Mouse (Mus musculus): ENCODE measurements around the gene Rell1.
"Not testable (repeated sequence)": the region's sequence is repeated elsewhere in the genome, so short reads cannot be mapped to it uniquely, and the experiment has no call there.

Rell1 gene

DNA sequence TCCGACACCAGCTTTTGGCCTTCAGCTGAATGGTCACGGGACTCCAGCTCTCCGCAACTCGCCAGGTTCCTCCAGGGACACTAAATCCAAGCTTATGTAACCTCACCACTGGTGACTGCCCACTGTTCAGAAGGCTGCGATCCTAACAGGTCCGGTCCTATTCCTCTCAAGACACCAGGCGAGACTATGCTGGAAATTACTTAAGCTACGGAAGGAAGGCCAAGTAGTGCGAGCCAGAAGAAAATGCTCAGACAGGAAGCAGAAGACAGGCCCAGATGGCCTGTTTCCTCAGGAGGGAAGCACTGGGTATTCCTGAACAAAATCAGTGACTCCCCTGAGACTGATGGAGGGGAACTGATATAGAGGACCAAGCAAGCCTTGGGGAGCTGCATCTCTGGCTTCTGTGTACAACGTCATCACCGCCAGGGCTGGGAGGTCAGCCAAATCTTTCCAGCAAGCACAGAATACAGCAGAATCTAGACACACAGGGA lies 17.2 kb downstream of the Rell1 start:
- DNase-seq = peak; percentile 99

DNA sequence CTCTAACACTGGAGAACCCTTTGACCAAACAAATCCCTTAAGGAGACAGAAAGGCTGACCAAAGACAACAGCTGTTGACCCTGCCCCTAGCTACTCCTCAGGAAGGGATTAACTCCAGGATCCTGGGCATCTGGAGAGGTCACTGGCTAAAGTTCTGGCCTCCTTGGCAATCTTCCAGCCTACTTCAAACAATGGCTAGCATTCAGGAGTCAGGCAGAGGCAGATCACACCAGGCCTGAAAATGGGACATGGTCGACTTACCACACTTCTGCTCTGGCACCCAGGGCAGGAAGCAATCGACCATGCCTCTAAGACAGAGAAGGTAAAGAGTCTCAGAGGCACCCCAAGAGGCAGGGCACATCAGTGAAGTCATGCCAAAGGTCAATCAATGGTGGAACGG lies 19.5 kb downstream of the Rell1 start:
- peak; percentile 93 for DNase-seq

- no peak for DNase-seq
These were observed 21.2 kb downstream of the Rell1 start for GRCm38 (mm10) chr5:63947526-63947925.

- no peak for DNase-seq
These were observed 25.4 kb downstream of the Rell1 start for GRCm38 (mm10) chr5:63943291-63943690.

DNA sequence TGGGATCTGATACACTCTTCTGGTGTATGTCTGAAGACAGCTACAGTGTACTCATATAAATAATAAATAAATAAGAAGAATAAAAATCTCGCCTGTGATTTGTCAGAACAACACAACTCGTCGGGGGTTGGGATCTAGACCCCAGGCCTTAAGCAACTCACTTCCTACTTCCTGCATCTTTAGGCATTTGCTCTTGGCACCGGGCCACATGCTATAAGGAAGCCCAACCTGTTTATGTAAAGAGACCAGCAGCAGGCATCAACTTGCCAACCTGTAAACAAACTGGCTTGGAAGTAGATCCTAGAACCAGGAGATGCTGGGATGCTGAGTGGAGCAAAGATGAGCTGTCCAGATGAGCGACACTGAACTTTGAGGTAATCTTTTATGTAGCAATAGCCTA lies 26.8 kb downstream of the Rell1 start:
- DNase-seq = no peak

DNA sequence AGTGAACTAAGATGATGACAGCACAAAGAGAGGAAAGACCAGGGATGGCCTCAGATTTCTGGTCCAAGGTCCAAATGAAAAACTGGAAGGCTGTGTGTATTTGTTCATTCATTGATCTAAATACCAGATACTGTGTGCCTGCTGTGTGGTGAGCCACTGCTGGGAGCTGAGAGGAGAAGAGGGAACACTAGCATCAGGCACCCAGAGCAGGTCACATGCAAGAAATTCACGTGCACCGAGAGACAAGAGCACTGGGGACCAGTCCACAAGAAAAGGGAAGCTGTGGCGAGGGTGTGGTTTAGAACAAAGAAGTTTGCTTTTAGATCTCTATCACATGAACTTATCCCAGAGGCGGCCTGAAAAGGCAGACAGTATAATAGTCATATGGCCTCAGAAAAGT lies 30.1 kb downstream of the Rell1 start:
- DNase-seq = peak; percentile 98

DNA sequence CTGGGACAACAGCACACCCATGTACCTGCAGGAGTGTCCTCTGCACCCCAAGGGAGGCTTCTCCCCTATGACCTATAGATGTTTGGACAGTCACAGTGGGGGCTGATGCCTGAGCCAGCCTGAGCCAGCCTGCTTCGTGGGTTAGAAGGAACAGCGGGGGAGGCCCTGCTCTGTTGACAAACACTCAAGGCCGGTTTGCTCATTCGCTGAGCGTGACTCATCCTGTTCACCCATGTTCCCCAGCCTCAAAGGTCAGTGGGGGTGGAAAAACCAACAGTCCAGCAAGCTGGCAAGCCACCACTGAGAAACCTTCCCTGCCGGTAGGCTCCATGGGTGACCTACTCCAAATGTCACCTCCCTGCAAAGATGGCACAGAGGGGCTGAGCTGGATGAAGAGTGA lies 32.0 kb downstream of the Rell1 start:
- DNase-seq = no peak

DNA sequence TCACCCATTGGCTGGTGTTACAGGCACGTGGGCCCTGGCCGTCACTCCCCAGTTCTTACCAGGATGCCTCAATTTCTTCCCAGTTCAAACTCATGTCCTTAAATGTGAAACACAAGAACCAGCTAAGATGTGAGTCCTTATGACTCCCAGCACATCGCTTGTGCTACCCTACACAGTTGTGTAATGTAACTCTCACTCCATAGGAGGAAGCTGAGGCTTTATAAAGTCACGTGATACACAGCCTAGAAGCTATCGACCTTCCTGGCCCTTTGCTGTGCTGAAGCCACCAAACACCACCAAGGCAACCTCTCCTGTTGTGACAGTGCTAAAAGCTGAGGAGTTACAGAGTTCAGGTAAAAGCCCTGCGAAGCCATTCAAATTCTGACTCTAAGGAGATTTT lies 33.1 kb downstream of the Rell1 start:
- DNase-seq = no peak

GRCm38 (mm10) chr5:63932829-63933228 lies 35.9 kb downstream of the Rell1 start:
- DNase-seq = no peak

GRCm38 (mm10) chr5:63930824-63931358 lies 37.8 kb downstream of the Rell1 start:
- DNase-seq = no peak

DNA sequence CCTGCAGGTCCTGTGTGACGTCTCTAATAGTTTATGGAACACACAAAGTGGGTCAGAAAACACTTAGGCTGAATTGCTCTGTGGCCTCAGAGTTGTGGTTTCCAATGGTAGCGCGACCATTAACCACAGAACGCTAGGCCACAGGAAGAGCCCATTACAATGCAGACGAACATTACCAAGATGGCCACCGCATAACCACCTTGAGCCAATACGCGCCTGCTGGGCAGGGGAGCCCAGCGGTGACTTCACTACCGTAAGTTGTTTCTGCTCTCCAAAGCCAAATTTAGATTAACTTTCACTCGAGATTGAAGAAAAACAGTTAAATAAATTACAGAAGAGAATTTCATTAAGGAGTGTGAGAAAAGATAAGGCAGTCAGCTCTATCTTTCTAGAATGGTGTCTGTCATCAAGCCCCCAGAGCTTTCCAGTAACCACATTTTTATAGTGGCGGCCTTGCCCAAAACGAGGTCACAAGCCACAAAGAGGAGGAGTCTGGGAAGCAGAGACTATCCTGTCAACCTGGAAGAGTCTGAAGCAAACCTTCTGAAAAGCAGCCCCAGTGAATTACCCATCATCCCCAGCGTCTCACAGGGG lies 43.6 kb downstream of the Rell1 start:
- no peak for DNase-seq

DNA sequence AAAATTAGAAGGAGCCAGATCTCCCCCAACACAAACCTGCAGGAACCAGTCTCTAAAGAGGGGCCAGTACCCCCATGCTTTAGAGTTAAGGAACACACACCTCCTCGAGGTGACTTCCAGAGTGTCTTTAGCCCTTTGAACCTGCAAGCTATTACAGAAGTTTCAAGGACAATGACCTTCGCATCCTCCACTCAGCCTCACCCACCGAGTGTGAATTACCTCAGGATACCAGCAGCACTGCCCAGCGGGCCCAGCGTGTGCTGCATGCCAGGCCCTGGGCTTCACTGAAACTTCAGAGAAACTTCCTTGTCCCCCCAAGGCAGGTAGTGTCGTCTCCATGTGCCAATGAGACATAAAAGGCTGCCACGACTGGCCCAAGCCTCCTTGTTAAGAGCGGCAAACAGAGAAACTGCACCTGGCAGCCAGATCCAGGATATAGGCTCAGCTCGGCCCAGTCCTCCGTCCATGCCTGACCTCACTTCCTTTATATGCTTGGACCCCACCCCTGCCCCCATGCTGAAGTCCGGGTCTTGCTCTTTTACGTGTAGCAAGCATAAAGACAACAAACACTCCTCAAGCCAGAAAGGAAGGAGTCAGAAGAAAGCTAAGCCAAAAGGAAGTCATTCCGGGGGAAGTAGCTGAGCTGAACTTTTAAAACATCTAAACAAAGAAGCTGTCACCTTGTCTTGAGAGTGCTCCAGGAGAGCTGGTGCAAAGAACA lies 45.2 kb downstream of the Rell1 start:
- DNase-seq = peak; percentile 95

- no peak for DNase-seq
These were observed 50.5 kb downstream of the Rell1 start for GRCm38 (mm10) chr5:63918201-63918600.

DNA sequence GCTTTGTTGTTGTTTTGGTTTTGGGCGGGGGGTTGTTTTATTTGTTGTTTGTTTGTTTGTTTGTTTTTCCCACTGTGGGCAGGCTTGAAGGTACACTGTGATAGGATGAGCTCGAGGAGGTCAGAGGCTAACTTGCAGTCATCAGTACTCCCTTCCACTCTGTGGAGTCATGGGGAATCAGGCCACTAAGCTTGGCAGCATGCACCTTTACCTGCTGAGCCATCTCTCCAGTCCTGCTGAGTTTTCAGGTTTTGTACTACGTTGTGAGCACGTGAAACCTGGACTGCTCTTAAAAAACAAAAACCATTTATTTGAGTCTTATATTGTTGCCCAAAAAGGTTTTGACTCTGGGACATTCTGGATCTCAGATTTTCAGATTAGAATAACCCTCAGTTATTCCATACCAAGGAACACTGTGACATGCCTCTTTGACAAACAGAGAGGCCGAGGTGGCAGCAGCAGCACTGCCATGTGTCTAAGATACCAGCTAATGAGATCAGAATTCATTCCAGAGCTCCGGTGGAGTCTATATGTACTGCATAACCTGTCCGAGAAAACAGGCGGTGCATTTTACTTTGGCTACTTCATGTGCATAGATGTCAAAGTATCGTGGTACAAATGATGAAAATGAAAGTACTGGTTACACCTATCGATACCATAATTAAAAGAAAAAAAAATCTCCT lies 52.1 kb downstream of the Rell1 start:
- peak; percentile 36 for DNase-seq

- no peak for DNase-seq
These were observed 53.8 kb downstream of the Rell1 start for GRCm38 (mm10) chr5:63914896-63915295.

GRCm38 (mm10) chr5:63910171-63910960 lies 58.3 kb downstream of the Rell1 start:
- DNase-seq = no peak

GRCm38 (mm10) chr5:63907513-63907912 lies 61.2 kb downstream of the Rell1 start:
- no peak for DNase-seq

DNA sequence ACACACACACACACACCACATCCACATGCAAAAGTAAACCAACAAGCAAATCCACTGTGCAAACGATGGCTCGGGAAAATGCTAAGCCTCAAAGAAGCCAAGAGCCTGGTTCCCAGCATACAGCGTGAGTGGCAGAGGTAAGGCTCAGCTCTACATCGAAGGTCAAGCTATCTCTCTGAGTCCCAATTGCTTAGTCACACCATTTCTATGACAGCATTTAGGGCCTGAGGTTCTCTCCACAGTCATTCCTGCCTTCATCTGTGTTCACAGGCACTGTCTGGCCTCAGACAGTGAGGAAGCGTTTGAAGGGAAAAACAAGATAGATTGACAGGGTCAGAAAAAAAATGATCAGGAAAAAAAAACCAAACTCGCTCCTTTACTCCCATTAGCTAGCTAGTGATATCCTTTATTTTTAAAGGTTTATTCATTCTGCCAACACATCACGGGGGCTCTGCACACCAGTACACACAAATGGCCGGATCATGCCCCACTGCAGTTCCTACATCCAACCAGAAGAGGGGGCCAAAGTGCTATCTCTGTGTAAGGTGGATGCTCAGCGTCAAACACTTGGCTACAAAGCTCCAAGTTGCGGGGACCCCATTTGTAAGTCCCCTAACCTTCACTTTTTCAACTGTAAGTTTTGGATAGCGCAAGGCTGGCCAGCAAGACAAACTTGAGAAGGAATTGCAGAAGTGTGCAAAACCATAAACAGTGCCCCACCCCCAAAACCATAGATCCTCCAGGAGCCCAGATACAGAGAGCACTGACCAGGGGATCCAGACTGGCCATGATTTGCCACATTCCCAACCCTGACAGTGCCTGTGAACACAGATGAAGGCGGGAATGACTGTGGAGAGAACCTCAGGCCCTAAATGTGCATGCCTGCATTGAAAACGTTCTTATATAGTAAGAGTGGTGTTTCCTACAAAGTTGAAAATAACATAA lies 62.3 kb downstream of the Rell1 start:
- DNase-seq = peak; percentile 96

DNA sequence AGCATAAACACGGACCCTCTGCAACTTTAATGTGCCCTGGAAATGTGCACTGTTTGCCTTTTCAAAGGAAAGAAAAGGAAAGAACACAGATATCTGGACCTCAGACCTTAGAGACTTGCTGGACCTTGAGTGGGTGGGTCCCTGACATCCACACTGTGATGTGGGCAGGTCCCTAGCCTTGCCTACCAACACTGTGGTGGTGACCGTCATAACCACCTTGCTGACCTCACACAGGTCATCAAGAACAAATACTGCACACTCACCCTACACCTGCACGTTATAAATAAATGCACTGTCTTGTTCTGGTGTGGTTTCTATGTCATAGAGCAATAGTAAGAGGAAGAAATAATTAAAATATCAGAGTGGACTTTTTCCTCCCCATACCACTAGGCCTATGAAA lies 65.4 kb downstream of the Rell1 start:
- DNase-seq = no peak

GRCm38 (mm10) chr5:63897820-63898110 lies 70.9 kb downstream of the Rell1 start:
- DNase-seq = no peak

GRCm38 (mm10) chr5:63897001-63897819 lies 71.5 kb downstream of the Rell1 start:
- DNase-seq = not testable (repeated sequence)
